Mouse (Mus musculus): ENCODE data around the gene Gm42742. TPM values are rescaled to one million over a fixed set of nuclear protein-coding genes. Genes with fewer than 3 reads are reported as not detected.
A peak's percentile ranks its signal among the peaks of the same experiment; 100 is the strongest.

Gene Gm42742
- polyA plus RNA-seq, 1 experiment from 2014 or later = 37.4 TPM

- peak within 1 kb of the TSS; percentile 73 for H3K4me3 ChIP-seq (ENCODE audit: low read depth, low read length)
- DNase-seq (no peak), ATAC-seq (ENCODE audit: insufficient read depth) (no peak)
- H3K4me2 ChIP-seq = peak within 1 kb of the TSS; percentile 87
- peaks cover 5% of the 10 kb centered on the region for H3K4me1 ChIP-seq (ENCODE audit: insufficient read depth)
- H3K9me3 ChIP-seq (ENCODE audit: low read depth, low read length) = no peaks in the 10 kb centered on the region
- peak within 1 kb of the TSS; percentile 88 for H3K9ac ChIP-seq
- H3K36me3 ChIP-seq (ENCODE audit: insufficient read depth) = peaks cover 47% of the 10 kb centered on the region
- TF ChIP-seq CTCF (IDR thresholded peaks at IDR 0.05; ENCODE audit: low read depth) = no peak
- H3K27ac ChIP-seq (ENCODE audit: low read depth) = peak within 1 kb of the TSS; percentile 97
- H3K27me3 ChIP-seq (ENCODE audit: insufficient read depth, low read length) = no peaks in the 10 kb centered on the region
These were observed 4.6 kb downstream of the Gm42742 start, which contains the start of gene Pagr1b for GRCm38 (mm10) chr7:127016481-127016485. Pagr1b (minus strand) TSS chr7:127016484.

DNA sequence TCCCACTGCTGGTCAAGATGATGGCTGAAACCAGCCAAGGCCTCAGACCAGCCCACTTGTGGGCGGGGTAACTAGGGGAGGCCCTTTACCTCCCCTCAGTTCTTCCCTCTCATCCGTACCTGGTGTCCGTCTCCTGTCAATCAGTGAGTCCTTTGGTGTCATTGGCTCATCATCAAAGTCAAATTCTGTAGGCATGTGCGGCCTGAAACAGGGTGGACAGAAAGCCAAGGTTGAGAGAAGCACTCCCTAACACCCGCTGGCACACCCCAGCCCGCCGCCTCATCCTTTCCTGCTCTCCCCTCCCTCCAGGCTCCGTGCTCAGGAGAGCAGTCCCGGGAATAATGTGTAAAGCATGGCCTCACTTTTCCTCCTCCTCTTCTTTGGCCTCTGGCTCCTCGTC is 4.8 kb downstream of the Gm42742 start:
- TF ChIP-seq CTCF (IDR thresholded peaks at IDR 0.05; ENCODE audit: low read depth) = no peak
- H3K4me1 ChIP-seq (ENCODE audit: insufficient read depth) = peaks cover 5% of the 10 kb centered on the region
- peak overlapping the region; percentile 88 for H3K9ac ChIP-seq
- peak overlapping the region; percentile 73 for H3K4me3 ChIP-seq (ENCODE audit: low read depth, low read length)
- ATAC-seq (ENCODE audit: insufficient read depth) (peak; percentile 14; the same call in 1 of the 2 replicates), DNase-seq (peak; percentile 72)
- no peaks in the 10 kb centered on the region for H3K9me3 ChIP-seq (ENCODE audit: low read depth, low read length)
- H3K27me3 ChIP-seq (ENCODE audit: insufficient read depth, low read length) = no peaks in the 10 kb centered on the region
- H3K36me3 ChIP-seq (ENCODE audit: insufficient read depth) = peaks cover 47% of the 10 kb centered on the region
- H3K27ac ChIP-seq (ENCODE audit: low read depth) = peak overlapping the region; percentile 97
- 0% methylated on average over 10 of the region's 10 CpGs for WGBS
- H3K4me2 ChIP-seq = peak overlapping the region; percentile 87

DNA sequence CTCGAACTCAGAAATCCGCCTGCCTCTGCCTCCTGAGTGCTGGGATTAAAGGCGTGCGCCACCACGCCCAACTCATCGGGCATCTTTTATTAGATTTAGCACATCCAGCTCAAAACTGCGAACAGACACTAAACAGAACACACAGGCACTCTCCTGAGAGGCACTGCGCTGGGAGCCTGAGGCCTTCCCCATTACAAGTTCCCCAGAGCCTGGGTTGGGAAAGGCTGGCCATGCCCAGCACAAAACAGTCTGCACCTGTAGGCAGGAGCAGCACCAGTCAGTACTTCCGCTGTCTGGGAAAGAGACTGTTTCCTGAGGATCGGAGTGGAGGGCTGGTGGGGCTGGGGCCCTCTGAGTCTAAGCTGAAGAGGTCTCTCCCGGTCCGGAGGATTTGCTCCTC is 5.9 kb downstream of the Gm42742 start:
- Histone ChIP-seq H3K9me3 (ENCODE audit: low read depth, low read length) (no peaks in the 10 kb centered on the region), H3K4me1 (ENCODE audit: insufficient read depth) (peaks cover 5% of the 10 kb centered on the region), H3K36me3 (ENCODE audit: insufficient read depth) (peaks cover 47% of the 10 kb centered on the region), H3K4me2 (peak overlapping the region; percentile 87), H3K27ac (ENCODE audit: low read depth) (no peak overlapping the region), H3K27me3 (ENCODE audit: insufficient read depth, low read length) (no peaks in the 10 kb centered on the region), H3K4me3 (ENCODE audit: low read depth, low read length) (peak overlapping the region; percentile 73; the same call in 1 of the 2 replicates), H3K9ac (no peak overlapping the region)
- 92% methylated on average over 12 of the region's 12 CpGs for WGBS
- DNase-seq (no peak), ATAC-seq (ENCODE audit: insufficient read depth) (no peak)
- no peak for TF ChIP-seq CTCF (IDR thresholded peaks at IDR 0.05; ENCODE audit: low read depth)

DNA sequence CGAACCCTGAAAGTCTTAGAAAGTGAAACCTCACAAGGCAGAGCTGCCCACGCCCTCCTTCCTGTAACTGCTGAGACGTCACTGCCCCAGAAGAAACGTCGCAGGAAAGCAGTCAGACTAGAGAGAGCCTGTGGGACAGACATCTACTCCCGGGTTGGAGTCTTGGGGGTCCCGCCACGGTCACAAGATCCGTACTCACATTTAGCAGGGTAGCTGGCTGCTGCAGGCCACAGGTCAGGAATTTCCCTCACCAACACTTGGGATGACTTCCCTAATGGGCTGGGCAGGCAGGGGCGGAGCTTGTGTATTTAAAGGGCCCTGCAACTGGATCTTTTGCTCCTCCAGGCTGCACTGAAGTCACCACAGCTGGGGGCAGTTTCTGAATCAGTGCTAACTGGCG is 6.6 kb downstream of the Gm42742 start, which contains the start of gene Mvp:
Mvp (minus strand) TSS at position 302 of the 400 bp plus-strand sequence.
- peaks cover 5% of the 10 kb centered on the region; the same call in 1 of the 2 replicates for H3K4me1 ChIP-seq (ENCODE audit: insufficient read depth)
- 20% methylated on average over 11 of the region's 11 CpGs for WGBS
- peak within 1 kb of the TSS; percentile 73 for H3K4me3 ChIP-seq (ENCODE audit: low read depth, low read length)
- H3K9me3 ChIP-seq (ENCODE audit: low read depth, low read length) = no peaks in the 10 kb centered on the region
- peak within 1 kb of the TSS; percentile 52 for H3K9ac ChIP-seq
- H3K27me3 ChIP-seq (ENCODE audit: insufficient read depth, low read length) = no peaks in the 10 kb centered on the region
- peak within 1 kb of the TSS; percentile 87 for H3K4me2 ChIP-seq
- 0 out of 2 replicates have a peak, but pooled peaks have one; percentile 3 for ATAC-seq (ENCODE audit: insufficient read depth)
- peaks cover 45% of the 10 kb centered on the region for H3K36me3 ChIP-seq (ENCODE audit: insufficient read depth)
- no peak for TF ChIP-seq CTCF (IDR thresholded peaks at IDR 0.05; ENCODE audit: low read depth)
- peak; percentile 85 for DNase-seq
- peak within 1 kb of the TSS; percentile 69 for H3K27ac ChIP-seq (ENCODE audit: low read depth)

GRCm38 (mm10) chr7:127013385-127013784 is 7.5 kb downstream of the Gm42742 start:
- ATAC-seq (ENCODE audit: insufficient read depth) = no peak
- peaks cover 38% of the 10 kb centered on the region for H3K36me3 ChIP-seq (ENCODE audit: insufficient read depth)
- H3K4me3 ChIP-seq (ENCODE audit: low read depth, low read length) = peak overlapping the region; percentile 45; the same call in 1 of the 2 replicates
- no peaks in the 10 kb centered on the region for H3K9me3 ChIP-seq (ENCODE audit: low read depth, low read length)
- DNase-seq = no peak
- peak overlapping the region; percentile 87; the same call in 1 of the 2 replicates for H3K4me2 ChIP-seq
- no peak for TF ChIP-seq CTCF (IDR thresholded peaks at IDR 0.05; ENCODE audit: low read depth)
- no peak overlapping the region for H3K27ac ChIP-seq (ENCODE audit: low read depth)
- H3K9ac ChIP-seq = no peak overlapping the region
- WGBS = 93% methylated on average over 6 of the region's 6 CpGs
- peaks cover 5% of the 10 kb centered on the region; the same call in 1 of the 2 replicates for H3K4me1 ChIP-seq (ENCODE audit: insufficient read depth)
- no peaks in the 10 kb centered on the region for H3K27me3 ChIP-seq (ENCODE audit: insufficient read depth, low read length)

- Histone ChIP-seq H3K4me2 (no peak overlapping the region), H3K4me3 (ENCODE audit: low read depth, low read length) (no peak overlapping the region), H3K4me1 (ENCODE audit: insufficient read depth) (peaks cover 5% of the 10 kb centered on the region; the same call in 1 of the 2 replicates), H3K9ac (no peak overlapping the region), H3K36me3 (ENCODE audit: insufficient read depth) (peaks cover 38% of the 10 kb centered on the region), H3K9me3 (ENCODE audit: low read depth, low read length) (no peaks in the 10 kb centered on the region), H3K27me3 (ENCODE audit: insufficient read depth, low read length) (no peaks in the 10 kb centered on the region), H3K27ac (ENCODE audit: low read depth) (no peak overlapping the region)
- DNase-seq = no peak
- TF ChIP-seq CTCF (IDR thresholded peaks at IDR 0.05; ENCODE audit: low read depth) = no peak
- WGBS = 93% methylated on average over 10 of the region's 10 CpGs
- ATAC-seq (ENCODE audit: insufficient read depth) = no peak
These were observed 8.1 kb downstream of the Gm42742 start for GRCm38 (mm10) chr7:127012845-127013244.

- WGBS = 76% methylated on average over 6 of the region's 6 CpGs
- Histone ChIP-seq H3K4me3 (ENCODE audit: low read depth, low read length) (no peak overlapping the region), H3K27ac (ENCODE audit: low read depth) (no peak overlapping the region), H3K4me1 (ENCODE audit: insufficient read depth) (peaks cover 5% of the 10 kb centered on the region; the same call in 1 of the 2 replicates), H3K27me3 (ENCODE audit: insufficient read depth, low read length) (no peaks in the 10 kb centered on the region), H3K9ac (no peak overlapping the region), H3K36me3 (ENCODE audit: insufficient read depth) (peaks cover 38% of the 10 kb centered on the region), H3K9me3 (ENCODE audit: low read depth, low read length) (no peaks in the 10 kb centered on the region), H3K4me2 (no peak overlapping the region)
- no peak for DNase-seq
- no peak for TF ChIP-seq CTCF (IDR thresholded peaks at IDR 0.05; ENCODE audit: low read depth)
- no peak for ATAC-seq (ENCODE audit: insufficient read depth)
These were observed 8.5 kb downstream of the Gm42742 start for GRCm38 (mm10) chr7:127012374-127012773.

- Histone ChIP-seq H3K36me3 (ENCODE audit: insufficient read depth) (peaks cover 38% of the 10 kb centered on the region), H3K27ac (ENCODE audit: low read depth) (no peak overlapping the region), H3K4me1 (ENCODE audit: insufficient read depth) (peaks cover 5% of the 10 kb centered on the region; the same call in 1 of the 2 replicates), H3K4me2 (no peak overlapping the region), H3K4me3 (ENCODE audit: low read depth, low read length) (no peak overlapping the region), H3K9ac (no peak overlapping the region), H3K9me3 (ENCODE audit: low read depth, low read length) (no peaks in the 10 kb centered on the region), H3K27me3 (ENCODE audit: insufficient read depth, low read length) (no peaks in the 10 kb centered on the region)
- ATAC-seq (ENCODE audit: insufficient read depth) (no peak), DNase-seq (no peak)
- WGBS = 79% methylated on average over 2 of the region's 2 CpGs
- 0 out of 2 replicates have a peak, but pooled peaks have one; percentile 7 for TF ChIP-seq CTCF (IDR thresholded peaks at IDR 0.05; ENCODE audit: low read depth)
These were observed 9.2 kb downstream of the Gm42742 start for GRCm38 (mm10) chr7:127011717-127012116.

Data from lung, embryonic 14.5 days (tissue).